Mouse (Mus musculus): ENCODE measurements around the gene Megf6. TPM values are rescaled to one million over a fixed set of nuclear protein-coding genes. Genes with fewer than 3 reads are reported as not detected.

Megf6 gene
- total RNA-seq, 2 experiments from 2014 or later = 3.7 to 4.6 TPM

- no peak for DNase-seq
These were observed 82.2 kb downstream of the Megf6 start for GRCm38 (mm10) chr4:154252537-154253255.

GRCm38 (mm10) chr4:154260755-154261154, 90.2 kb downstream of the Megf6 start:
- no peak for DNase-seq

- DNase-seq = no peak
These were observed 91.5 kb downstream of the Megf6 start for GRCm38 (mm10) chr4:154262071-154262470.

GRCm38 (mm10) chr4:154267511-154267910, 97.0 kb downstream of the Megf6 start:
- DNase-seq = no peak

GRCm38 (mm10) chr4:154269520-154269919, 99.0 kb downstream of the Megf6 start:
- no peak for DNase-seq

- peak; percentile 57 to 73 for DNase-seq
These were observed 102.5 kb downstream of the Megf6 start for GRCm38 (mm10) chr4:154273000-154273399.

- no peak for DNase-seq
These were observed 109.0 kb downstream of the Megf6 start for GRCm38 (mm10) chr4:154279481-154279880.

- no peak for DNase-seq
These were observed 113.1 kb downstream of the Megf6 start for GRCm38 (mm10) chr4:154283671-154284070.

- DNase-seq = no peak
These were observed 123.2 kb downstream of the Megf6 start for GRCm38 (mm10) chr4:154293735-154294201.

GRCm38 (mm10) chr4:154294262-154294731, 123.8 kb downstream of the Megf6 start:
- no peak for DNase-seq

GRCm38 (mm10) chr4:154297761-154298160, 127.2 kb downstream of the Megf6 start:
- DNase-seq = no peak

- peak in 1 of 2 experiments; percentile 27 for DNase-seq
These were observed 129.2 kb downstream of the Megf6 start for GRCm38 (mm10) chr4:154299541-154300271.

GRCm38 (mm10) chr4:154301466-154301881, 130.9 kb downstream of the Megf6 start, which contains the start of gene Arhgef16:
TSS of gene Arhgef16 (minus strand) at chr4:154301676.
- peak; percentile 45 to 67 for DNase-seq

- DNase-seq = no peak
These were observed 138.6 kb downstream of the Megf6 start for GRCm38 (mm10) chr4:154309131-154309530.

GRCm38 (mm10) chr4:154310576-154311262, 140.2 kb downstream of the Megf6 start:
- DNase-seq = no peak

- DNase-seq = no peak
These were observed 141.7 kb downstream of the Megf6 start for GRCm38 (mm10) chr4:154312143-154312812.

GRCm38 (mm10) chr4:154312935-154313621, 142.5 kb downstream of the Megf6 start:
- no peak for DNase-seq

GRCm38 (mm10) chr4:154313622-154313967, 143.1 kb downstream of the Megf6 start:
- DNase-seq = no peak
